16 mouse cellular contexts compared by ENCODE assay signal in the genomic region with DNA sequence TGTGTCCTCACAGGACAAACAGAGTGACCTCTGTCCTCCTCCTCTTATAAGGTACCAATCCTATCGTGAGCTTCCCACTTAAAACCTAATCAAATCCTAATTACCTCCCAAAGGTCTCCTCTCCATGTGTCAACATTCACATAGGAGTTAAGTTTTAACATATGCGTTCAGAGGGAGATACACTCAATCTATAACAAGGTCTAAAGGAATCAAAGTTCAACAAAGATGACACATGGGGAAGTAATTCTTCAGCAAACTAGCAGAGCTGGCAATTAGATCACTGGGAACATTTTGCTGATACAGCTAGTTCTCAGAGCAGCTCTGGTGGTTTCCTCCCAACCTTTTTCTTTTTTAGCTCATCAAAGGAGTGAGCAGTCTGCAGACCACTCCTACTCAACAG.
"Had no signal": no experiment of that assay in that cellular context is flagged by ENCODE, and none has a peak within 500 bp of the region (broad histone marks: within the 10 kb centered on the region; RNA-seq: fewer than 3 reads in every experiment).

No protein-coding gene starts in this region.

- DNase-seq: lung, adult 18-20 months; lung, embryonic 14.5 days; lung, postnatal 10 days; lung, postnatal 4 days; midbrain, embryonic 14.5 days; retina, postnatal 1 day; right cerebral cortex, postnatal 14 days; thymus, adult 18-20 months; thymus, postnatal 14 days; thymus, postnatal 36 days had no signal

- H3K4me3 ChIP-seq: midbrain, embryonic 10.5 days; midbrain, embryonic 12.5 days; myocyte; neural tube, embryonic 13.5 days; neural tube, embryonic 15.5 days had no signal

- H3K9ac ChIP-seq: lung, embryonic 14.5 days; midbrain, embryonic 12.5 days; neural tube, embryonic 13.5 days; neural tube, embryonic 15.5 days had no signal

- H3K27me3 ChIP-seq: midbrain, embryonic 12.5 days; neural tube, embryonic 13.5 days; neural tube, embryonic 15.5 days had no signal

- H3K9me3 ChIP-seq: midbrain, embryonic 10.5 days; midbrain, embryonic 12.5 days; neural tube, embryonic 13.5 days; neural tube, embryonic 15.5 days had no signal

- H3K4me2 ChIP-seq: lung, embryonic 14.5 days; midbrain, embryonic 12.5 days; neural tube, embryonic 13.5 days; neural tube, embryonic 15.5 days had no signal

- H3K4me1 ChIP-seq: midbrain, embryonic 10.5 days; midbrain, embryonic 12.5 days; neural tube, embryonic 13.5 days; neural tube, embryonic 15.5 days had no signal

- H3K27ac ChIP-seq: midbrain, embryonic 10.5 days; midbrain, embryonic 12.5 days; neural tube, embryonic 13.5 days; neural tube, embryonic 15.5 days had no signal

- H3K36me3 ChIP-seq: midbrain, embryonic 10.5 days; midbrain, embryonic 12.5 days; neural tube, embryonic 13.5 days; neural tube, embryonic 15.5 days had no signal

- ATAC-seq: midbrain, embryonic 16.5 days had no signal
